Mouse (Mus musculus) right cerebral cortex, adult 18-20 months (tissue): ENCODE measurements around the gene Pttg1ip.
A peak's percentile ranks its signal among the peaks of the same experiment; 100 is the strongest.

Experiments used
- DNase-seq: peaks from one replicate; pipeline ENCODE4 v3.0.0; 2022; ENCODE audit warnings: mixed read lengths

Pttg1ip gene

DNA sequence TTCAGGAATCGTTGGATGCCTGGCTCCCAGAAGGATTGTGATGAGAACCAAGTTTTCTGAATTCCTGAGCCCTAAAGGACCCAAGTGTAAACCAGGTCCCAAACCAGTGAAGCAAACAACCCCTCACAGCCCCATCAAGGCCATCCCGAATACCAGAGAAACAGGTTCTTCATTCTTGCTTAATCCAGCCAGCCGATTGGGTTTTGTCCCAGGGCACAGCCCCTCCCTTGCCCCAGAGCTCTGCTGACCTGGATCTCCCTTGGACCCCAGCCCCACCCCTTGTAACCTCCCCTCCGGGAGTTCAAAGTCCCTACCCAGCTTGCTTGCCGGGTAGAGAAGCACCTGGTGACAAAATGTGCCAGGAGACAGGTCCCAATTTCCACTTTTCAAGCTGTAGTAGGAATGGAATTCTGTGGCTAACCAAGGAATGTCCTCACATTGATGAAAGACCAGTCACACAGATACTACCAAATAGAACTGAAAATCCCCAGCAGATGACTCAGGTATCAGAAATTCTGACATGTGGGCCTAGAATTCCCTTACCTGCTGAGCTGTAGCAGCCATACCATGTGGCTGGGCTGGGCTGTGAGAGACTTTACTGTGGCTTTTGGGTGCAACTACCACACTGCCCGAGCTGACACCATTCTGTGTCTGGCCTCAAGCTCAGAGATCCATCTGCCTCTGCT, 11.4 kb upstream of the Pttg1ip start:
- DNase-seq: no peak

DNA sequence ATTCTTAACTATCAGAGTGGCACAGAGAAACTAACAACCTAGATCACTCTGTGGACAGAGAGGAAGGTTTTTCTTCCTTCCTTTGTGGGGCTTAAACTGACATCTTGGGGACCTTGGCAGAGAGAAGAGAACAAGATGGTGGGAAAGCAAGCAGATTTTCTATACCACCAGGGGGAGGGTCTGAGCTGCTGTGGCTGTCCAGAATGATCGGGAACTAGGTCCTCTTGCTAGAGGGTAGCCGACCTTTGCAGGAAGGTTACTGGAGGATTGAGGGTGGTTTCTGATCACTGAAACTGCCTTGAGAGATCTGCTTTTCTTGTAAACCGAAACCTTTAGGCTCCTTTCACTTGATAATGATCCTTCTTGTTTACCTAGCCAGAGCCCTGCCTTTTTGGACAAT, 9.3 kb upstream of the Pttg1ip start:
- DNase-seq: no peak

DNA sequence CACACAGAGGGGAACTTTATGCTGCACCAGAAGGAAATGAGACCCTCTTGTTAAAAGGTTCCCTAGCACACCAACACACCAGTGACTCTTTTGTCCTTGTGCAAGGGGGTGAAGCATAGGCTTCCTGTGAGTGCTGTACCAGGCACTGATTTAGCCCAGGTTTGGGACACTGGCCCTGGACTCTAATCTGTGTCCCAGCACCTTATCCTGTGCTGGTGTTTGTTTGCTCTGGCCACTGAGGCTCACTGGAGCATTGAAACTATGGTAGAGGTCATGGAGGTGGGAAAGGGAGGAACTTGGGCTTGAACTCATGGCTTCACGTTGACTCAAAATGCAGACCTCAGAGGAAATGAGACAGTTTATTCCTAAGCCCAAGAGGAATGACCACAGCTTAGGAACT, 8.4 kb upstream of the Pttg1ip start:
- no peak for DNase-seq

DNA sequence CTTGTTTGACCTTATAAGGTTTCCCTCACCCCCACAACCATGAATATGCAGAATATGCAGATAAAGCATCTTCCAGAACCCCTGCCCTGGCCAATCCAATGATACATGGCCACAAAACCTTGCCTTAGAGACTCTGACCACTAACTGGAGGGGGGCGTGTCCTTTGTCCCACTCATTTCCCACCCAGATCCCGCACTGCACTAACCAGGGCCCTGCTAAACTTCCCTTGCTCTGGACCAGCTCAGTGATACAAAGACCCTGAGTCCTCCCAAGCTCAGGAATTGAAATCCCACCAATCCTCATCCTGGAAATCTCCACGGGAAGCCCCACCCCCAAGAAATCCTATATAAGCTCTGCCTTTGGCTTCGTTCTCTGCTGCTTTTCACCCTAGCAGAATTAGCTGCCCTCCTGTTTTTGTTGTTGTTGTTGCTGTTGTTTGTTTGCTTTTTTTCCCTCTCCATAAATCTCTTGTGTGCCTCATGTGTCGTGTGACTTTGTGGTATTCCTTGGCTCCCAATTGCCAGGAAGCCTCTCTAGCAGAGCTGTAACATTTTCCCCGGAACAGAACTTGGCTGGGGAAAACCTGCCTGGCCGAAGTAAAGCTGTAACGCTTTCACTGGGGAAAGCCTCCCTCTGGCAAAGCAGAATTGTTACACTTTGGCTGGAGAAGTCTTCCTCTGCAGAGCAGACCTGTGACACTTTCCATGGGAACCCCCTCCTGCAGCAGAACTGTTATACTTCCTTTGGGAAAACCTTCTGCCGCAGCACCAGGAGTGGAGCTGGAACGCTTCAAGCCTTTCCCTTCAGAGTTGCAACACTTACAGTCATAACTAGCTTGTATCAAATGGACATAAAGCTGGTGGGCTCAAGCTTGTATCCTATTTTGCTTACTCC, 1.2 kb upstream of the Pttg1ip start:
- no peak for DNase-seq

DNA sequence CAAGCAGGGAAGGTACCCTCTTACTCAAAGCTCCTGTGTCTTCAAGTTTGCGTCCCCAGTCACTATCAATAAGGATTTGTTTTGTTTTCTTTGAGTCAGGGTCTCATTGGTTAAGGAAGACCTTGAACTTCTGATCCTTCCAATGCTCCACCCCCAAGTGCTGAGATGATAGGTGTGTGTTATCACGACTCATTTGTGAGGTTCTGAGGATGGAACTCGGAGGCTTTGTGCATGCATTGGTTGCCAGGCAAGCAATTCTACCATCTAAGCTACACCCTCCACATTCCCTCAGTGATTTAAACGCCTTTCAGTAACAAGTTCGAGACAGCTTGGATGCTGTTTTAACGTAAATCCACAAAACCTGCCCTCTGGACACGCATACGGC, 505 bp upstream of the Pttg1ip start:
- no peak for DNase-seq

DNA sequence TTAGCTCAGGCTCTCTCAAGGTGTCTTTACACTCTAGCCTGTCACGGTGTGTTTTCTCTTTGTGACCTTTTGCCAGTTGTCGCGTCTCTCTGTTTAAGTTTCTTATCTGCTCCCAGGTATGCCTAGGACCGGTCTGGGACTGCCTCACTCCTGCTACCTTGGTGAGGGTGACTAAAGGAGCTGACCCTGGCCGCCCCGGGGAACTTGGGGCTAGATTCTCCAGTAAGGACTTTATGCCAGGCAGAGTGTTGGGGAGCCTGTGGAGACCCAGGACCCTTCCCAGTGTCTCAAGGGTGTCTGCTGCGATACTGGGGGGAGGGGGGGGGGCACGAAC, 732 bp downstream of the Pttg1ip start:
- no peak for DNase-seq

DNA sequence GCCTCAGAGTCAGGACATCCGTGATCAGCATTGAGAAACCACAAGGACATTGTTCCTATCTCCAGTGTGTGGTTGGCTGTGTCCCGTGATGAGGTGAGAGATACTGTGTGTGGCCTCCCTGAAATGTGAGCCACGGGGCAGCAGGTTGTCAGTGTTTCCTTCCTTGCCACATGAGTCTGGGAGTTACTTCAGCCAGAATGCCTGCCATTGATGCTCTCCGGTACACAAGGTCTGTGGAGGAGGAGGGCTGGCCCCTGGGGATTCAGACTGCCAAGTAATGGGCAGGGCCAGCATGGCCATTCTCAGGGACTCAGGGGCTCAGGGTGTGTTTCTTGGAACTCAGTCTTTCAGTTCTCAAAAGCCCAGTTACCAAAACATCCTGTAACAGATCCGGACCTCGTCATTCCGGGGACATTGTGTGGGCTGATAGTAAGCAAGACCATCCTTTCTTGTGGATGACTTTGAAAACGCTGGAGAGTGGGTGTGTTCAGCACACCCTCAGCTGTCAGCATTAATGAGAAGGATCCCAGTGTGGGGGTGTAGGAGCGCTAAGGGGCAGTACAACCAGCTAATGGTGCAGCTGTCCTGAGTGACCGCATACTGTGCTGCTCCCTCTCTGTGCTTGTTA, 2.4 kb downstream of the Pttg1ip start:
- no peak for DNase-seq

DNA sequence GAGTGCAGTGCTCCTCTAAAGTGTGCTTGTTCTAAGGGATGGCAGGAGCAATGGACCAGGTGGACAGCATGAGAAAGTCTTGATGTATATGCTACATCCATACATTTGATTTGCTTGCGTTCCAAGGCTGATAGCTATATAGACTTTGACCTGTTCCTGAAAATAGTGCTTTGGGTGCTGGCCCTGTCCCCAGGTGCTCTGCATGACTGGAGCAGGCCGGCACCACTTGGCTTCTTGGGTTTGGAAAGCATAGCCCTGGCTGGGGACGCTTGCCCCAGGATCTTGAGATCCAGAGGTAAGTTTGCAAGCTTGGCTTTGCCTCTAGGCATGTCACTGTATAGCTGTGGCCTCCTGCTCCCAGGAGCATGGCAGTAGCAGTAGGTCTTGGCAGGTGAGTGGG, 5.1 kb downstream of the Pttg1ip start:
- no peak for DNase-seq

DNA sequence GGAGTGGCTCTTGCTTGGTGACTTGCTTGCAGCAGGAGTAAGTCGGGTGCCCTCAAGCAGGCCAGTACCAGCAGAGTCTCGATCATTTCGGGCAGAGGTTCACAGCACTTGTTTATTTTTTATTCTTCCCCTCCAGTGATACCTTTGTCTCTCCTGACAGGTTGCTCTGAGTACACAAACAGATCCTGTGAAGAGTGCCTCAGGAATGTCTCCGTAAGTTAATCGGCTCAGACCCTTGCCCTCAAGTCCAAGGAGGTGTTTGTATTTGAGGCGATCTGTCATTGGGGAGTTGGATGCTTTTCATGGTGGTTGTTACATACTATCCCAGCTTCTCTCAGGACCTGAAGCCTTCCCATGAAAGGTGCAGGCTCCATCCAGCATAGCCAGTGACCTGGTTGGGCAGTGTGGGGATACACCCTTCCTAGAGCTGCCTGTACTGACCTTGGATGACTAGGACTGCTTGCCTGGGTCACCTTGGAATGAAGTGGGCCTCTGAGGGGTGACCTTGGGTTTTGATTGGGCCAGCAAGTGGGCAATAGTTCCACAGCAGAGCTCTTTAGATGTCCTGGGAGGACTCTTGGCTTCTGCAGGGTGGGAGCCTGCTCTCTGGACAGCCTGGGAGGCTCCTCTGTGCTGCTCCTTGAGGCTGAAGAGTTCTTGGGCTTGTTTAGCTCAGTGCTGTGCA, 5.7 kb downstream of the Pttg1ip start:
- no peak for DNase-seq

DNA sequence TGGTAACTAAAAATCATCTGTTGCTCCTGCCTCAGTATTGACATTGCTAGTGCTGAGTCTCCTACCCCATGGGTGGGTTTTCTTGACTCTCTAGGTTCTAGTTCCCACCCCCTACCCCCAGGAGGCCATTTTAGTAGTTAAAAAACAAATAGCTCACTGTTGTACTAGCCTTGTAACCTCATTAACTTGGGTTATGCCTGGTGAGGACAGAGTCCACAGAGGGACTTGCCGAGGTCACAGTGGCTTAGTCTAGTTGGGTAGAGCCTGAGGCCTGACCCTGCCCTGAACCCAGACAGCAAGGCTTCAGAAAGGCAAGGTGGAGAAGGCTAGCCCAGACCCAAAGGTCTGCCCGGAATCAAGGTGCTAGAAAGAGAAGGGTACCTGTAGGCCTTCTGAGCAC, 6.5 kb downstream of the Pttg1ip start:
- DNase-seq: no peak

DNA sequence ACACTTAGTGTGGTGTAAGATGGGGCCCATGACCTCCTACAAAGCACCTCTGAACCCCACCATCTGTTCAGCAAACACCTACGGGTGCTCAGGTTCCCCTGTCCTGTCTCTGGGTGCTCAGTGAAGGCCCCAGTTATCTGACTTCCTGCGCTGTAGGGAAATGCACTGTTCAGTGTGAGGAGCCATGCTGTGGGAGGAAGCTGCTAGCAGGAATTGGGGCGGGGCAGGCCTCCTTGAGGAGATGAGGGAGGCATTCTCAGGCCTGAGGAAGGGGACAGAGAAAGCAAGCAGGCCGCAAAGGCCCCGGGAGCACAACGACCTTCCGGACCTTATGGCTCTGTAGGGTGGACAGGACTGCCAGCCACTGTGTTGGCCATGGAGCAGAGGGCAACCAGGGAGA, 7.6 kb downstream of the Pttg1ip start:
- no peak for DNase-seq

DNA sequence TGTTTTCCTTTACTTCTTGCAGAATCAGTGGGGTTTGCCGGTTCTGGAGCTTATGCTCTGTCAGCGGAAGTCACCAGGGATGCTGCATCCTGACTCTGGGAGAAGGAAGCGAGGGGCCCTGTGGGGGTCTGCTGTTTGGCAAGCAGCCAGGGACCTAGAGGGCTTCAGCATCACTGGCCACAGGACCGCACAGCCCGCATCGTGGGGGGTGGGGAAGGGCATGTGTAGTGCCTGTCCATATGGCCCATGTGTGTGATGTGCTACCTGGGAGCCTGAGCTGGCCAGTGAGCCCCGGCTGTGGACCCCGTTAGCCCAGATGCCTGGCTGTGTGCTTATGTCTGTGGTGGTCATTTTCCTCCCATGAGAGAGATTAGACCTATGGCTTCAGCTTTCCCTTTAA, 8.2 kb downstream of the Pttg1ip start:
- DNase-seq: no peak

DNA sequence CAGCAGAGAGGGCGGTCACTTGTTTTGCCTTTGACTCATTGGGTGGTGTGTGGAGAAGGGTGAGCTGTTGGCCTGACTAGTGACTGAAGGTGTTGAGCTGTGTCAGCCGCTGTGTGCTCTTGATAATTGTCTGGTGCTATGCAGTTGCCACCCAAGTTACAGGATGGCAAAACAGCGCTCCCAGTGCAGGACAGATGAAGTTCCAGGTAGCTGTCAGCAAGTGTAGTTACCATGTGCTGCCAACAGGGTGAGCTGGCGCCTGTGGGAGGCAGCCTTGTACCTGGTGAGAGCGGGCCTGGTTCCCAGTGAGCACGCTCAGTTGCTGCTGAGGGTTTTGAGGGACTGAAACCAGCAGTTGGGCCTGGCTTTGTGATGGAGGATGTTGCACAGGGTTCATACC, 9.3 kb downstream of the Pttg1ip start:
- peak; percentile 62 for DNase-seq

DNA sequence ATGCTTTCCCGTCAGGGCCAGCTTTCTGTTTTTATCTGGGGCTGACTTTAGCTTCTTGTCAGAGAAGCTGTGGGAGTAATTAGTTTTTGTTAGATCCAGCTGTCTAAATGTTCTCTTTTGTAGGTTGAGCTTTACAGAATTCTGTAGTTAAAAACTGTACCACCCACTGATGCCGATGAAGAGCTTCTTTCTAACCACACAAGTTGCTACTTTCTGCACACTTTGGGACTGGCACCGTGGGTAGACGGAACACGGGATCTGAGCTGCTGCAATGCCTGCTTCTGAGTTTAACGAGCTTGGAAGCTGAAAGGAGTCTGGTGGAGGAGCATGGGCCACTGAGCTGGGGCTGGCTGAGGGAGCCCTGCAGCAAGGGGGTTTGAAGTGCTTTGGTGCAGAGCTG, 10.0 kb downstream of the Pttg1ip start:
- DNase-seq: peak; percentile 88

DNA sequence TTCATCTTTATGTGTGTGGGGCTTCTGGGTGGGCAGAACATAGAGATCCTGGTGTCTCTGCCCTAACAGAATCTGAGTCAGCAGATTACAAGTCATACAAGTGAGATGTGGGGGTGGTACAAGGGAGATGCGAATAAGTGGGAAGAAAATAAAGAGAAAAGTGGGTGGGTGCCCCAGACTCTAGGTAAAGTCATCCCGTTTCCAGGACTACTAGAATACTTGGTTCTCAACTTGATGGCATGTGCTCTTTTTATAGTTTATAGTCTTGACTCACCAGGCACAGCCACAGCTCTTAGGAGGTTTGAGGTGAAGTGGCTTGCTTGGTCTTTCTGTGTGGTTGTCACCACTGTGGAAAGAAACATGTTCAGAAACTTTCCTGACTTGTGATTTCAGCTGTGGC, 14.5 kb downstream of the Pttg1ip start:
- DNase-seq: peak; percentile 65

DNA sequence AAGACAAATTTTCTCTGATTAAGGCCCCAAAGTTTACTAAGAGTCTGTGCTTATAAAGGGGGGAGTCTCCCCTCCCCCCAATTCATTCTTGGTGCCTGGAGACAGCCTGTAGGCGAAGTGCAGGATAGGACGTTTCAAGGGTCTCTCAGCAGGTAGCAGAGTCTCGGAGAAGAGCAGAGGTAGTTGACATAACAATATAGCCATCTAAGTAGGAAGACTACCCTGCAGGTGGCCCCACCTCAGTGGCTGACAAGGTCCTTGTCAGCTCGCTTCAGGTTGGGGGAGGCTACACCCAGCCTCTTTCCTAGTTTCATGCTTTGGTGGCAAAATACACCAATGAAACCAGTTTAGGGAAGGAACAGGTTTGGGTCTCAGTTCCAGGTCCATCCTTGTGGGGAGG, 21.5 kb downstream of the Pttg1ip start:
- no peak for DNase-seq

DNA sequence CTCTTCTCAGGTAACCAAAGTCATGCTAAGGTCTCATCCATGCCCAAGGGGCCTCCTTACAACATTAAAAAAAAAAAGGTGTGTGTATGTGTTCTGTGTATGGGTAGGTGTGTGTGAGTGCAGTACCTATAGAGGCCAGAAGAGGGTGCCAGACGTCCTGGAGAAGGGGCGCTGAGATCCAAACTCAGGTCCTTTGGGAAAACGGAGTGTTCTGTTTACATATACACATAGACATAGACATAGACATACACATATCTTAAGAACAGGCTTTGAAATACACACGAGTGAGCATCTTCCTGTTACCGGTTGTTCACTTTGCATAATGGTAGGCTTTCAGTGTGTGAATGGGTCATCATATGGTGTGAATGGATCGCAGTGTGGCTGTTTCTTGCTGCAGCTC, 22.6 kb downstream of the Pttg1ip start:
- no peak for DNase-seq

DNA sequence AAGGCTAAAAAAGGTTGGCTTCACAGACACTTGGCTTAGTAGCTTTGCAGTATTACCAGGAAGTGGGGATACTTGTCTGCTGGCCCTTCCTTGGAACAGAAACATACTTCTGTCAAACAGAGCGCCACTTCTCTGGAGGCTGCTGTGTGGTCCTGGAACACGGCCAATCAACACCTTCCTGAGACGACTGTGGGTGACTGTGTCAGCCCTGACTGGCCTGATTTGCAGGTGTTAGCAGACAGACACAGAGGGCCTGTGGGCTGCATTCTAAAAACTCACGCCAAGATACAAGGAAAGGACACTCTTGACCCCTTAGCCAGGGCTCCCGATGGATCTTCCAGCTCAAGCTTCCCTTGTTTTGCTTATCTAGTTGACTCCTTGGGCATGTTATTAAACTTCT, 23.4 kb downstream of the Pttg1ip start:
- no peak for DNase-seq

DNA sequence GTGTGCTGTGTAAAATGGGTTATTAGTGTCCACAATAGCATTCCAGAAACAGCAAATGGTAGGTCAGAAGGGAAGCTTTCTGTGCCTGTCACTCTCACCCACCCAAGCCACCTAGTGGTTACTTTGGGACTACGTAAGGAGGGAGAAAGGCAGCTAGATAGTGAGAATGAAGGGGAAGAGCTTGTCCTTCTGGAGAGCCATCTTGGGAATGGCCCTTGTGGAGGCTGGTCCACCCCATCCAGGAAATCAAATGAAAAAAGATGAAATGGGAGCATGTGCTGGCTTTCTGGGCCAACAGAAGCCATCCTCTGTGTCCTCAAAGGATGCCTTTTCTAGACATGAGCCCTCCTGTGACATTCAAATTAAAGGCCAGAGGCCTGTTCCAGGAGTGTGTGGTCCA, 23.8 kb downstream of the Pttg1ip start:
- DNase-seq: no peak

DNA sequence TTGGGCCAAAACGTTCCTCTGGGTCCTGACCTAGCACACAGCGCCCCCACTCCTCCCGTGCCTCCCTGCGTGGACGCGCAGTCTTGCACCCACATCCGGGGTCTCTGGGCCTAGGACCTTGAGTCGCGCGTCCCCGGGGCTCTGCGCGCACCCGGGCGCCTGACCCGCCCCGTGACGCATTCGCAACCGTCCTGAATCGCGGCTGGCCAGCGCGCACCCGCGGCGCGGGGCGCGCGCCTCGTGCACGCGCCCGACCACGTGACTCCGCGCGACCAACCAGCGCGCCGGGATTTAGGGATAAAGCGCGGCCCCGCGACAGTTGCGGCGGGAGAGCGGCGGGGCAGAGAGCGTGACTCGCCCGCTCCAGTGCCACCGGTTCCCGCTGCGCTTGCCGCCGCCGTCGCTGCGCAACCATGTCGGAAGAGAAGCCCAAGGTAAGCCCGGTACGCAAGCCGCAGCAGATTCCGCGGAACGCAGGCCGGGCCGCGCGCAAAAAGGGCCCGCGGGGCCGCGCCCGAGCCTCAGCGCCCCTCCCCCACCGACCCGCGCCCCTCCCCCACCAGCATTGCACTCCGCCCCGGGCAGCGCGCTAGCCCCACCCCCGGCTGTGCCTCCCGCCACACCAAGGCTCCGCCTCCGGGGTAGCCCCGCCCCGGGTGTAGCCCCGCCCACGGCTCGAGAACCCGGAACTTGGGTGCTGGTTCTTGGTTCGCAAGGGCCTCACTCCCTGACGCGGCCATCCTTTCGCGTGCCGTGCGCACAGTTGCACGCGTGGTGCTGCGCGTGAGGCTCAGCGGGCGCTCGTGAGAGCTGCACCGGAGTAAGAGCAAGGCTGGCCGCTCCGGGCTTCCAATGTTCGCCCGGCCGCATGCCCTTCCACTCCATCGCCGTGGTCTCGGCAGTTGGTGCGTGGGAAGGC, 24.6 kb downstream of the Pttg1ip start, which contains the start of the genes Sumo3 and Gm49325:
Sumo3 (plus strand) TSS at position 190 of the 919 bp plus-strand sequence.
Gm49325 (plus strand) TSS at position 290 of the 919 bp plus-strand sequence.
- peak; percentile 95 for DNase-seq

DNA sequence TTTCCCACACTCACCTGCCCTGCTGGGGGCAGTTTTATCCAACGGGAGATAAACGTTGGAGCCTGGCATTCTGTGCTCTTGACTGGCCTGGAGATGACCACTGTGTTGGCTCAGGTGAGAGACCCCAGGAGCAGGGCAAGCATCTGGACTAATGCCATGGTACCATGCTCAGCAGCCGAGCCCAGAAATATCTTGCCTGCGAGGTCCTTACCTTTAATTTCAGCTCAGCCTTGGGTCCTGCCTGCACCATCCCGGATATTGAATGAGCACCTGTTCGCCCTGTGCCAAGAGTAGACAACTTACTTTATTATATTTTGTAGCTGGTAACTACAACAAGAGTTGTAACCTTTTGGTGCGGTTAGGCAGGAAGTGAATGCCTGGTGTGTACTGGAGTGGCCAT, 25.3 kb downstream of the Pttg1ip start:
- no peak for DNase-seq

DNA sequence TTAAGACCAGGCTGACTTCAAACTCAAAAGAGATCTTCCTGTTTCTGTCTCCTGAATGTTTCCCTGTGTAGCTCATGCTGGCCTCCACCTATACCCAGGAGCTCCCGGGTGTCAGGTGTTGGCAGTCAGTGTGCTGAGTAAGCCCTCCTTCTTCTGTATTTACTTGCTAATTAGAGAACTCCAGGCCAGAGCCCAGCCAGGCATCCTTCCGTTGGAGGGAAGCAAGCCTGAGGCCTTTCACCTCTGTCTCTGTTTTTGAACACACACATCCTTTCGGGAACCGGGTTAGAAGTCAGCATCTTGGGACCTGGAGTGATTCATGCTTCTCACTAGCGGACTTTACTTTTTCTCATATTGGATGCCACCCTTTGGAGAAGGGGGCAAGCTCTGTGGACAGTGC, 25.9 kb downstream of the Pttg1ip start:
- DNase-seq: no peak
